Mouse (Mus musculus) hindbrain, embryonic 15.5 days (tissue): ENCODE results near the gene Manbal. TPM values are rescaled to one million over a fixed set of nuclear protein-coding genes. Genes with fewer than 3 reads are reported as not detected.

Experiments used
- ATAC-seq: fragments of 200-750 bp; cut with Nextera tagmentation; 2 replicates; pipeline ENCODE4 v1.8.0; 2017; ENCODE audit warnings: low read depth, moderate number of reproducible peaks, moderate TSS enrichment; ENCODE audit not compliant: low FRiP score
- H3K27ac ChIP-seq: fragments of 300-500 bp; sonication (generic); replicated peaks from 2 replicates; pipeline ENCODE4 v1.5.1; 2015; ENCODE audit warnings: mild to moderate bottlenecking, inconsistent platforms
- H3K27me3 ChIP-seq: fragments of 300-500 bp; sonication (generic); 2 replicates; pipeline ENCODE4 v1.6.1; 2015; ENCODE audit warnings: control low read depth, inconsistent platforms
- H3K36me3 ChIP-seq: fragments of 300-500 bp; sonication (generic); 2 replicates; pipeline ENCODE4 v1.6.1; 2015; ENCODE audit warnings: control low read depth, inconsistent platforms
- H3K4me1 ChIP-seq: fragments of 300-500 bp; sonication (generic); replicated peaks from 2 replicates; pipeline ENCODE4 v1.6.1; 2015; ENCODE audit warnings: control low read depth, inconsistent platforms
- H3K4me2 ChIP-seq: fragments of 300-500 bp; sonication (generic); 2 replicates; pipeline ENCODE4 v1.6.1; 2015; ENCODE audit warnings: moderate library complexity, mild to moderate bottlenecking, inconsistent platforms
- H3K4me3 ChIP-seq: fragments of 300-500 bp; sonication (generic); 2 replicates; pipeline ENCODE4 v1.5.1; 2015; ENCODE audit warnings: mild to moderate bottlenecking, inconsistent platforms
- H3K9ac ChIP-seq: fragments of 300-500 bp; sonication (generic); 2 replicates; pipeline ENCODE4 v1.6.1; 2015; ENCODE audit warnings: inconsistent platforms
- H3K9me3 ChIP-seq: fragments of 300-500 bp; sonication (generic); 2 replicates; pipeline ENCODE4 v1.6.1; 2016; ENCODE audit warnings: control low read depth, inconsistent platforms
- WGBS: fragments of 180-500 bp; shearing (Covaris S2); methylation state at CpG from one replicate; pipeline ENCODE4 v1.1.7; 2015; 5-methylcytosine and 5-hydroxymethylcytosine counted together
- polyA plus RNA-seq: library from polyadenylated mRNA; unstranded; fragments of >200 nt; fragmentation: Nextera tagmentation; extraction: Ambion mirVana; gene quantifications from 2 replicates; pipeline ENCODE4 v1.2.1, GENCODE M21; 2015

Manbal gene
- polyA plus RNA-seq, 1 experiment from 2014 or later: 114 TPM

DNA sequence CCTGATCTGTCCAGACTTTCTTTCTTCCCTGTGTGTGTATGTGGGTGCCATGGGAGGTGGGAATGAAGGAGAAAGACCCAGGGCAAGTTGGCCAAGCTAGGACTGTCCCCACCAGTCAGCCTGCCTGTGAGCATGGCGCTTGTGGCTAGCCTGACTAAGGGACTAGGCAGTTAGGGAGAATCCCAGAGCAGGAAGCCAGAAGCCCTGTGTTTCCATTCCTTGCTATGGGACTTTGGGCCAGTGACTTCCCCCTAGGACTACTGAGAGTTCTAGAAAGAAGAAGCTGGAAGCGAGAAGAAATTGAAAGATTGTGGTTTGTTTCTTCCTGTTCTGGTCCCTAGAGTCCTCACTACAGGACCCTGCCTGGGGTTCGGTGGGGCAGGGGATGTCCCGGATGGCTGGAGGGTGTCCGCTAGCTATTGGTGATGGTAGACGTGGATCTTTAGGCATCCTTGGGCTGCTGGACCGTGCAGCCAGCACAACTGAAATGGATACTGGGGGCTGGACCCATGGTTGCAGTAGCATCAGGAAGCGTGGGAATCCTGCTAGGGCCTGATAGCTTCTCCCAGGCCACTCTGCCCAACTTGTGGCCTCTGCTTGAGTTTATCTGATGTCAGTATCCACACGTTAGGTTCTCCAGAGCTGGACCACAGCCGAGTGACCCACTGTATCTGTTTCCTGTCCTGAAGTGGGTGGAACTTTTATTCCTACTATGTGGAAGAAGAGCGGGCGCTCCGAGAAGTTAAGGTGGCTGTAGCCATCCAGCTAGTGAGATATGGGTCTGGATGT, 61.2 kb downstream of the Manbal start:
- Histone ChIP-seq H3K27me3 (no peaks in the 10 kb centered on the region), H3K4me1 (peaks cover 85% of the 10 kb centered on the region), H3K9ac (no peak overlapping the region), H3K9me3 (no peaks in the 10 kb centered on the region), H3K4me2 (no peak overlapping the region), H3K4me3 (no peak overlapping the region), H3K27ac (no peak overlapping the region), H3K36me3 (no peaks in the 10 kb centered on the region)
- ATAC-seq: no peak
- 89% methylated on average over 13 of the region's 13 CpGs for WGBS

DNA sequence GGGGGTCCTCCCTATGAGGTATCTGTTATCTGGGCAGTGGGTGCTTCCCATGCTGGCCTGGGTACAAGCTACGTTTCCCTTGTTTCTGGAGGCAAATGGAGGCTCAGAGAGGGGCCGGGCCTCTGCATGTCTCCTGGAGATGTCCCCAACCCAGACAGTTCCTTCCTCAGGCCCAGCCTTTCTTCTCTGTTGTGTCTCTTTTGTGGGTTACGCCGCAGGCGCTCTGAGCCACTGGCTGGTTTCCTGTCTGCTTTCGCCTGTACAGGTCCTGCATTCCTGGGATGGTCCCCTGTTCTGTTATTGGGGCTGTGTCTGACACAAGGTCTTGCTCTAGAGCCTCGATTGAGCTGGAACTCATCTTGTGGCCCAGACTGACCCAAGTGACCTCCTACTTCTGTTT, 62.3 kb downstream of the Manbal start:
- ATAC-seq: no peak
- no peak overlapping the region for H3K9ac ChIP-seq
- 0 out of 2 replicates have a peak overlapping the region, but pooled peaks have one; percentile 3 for H3K27ac ChIP-seq

GRCm38 (mm10) chr2:157430667-157431429, 63.5 kb downstream of the Manbal start:
- H3K27me3 ChIP-seq: no peaks in the 10 kb centered on the region
- H3K4me2 ChIP-seq: no peak overlapping the region
- H3K9ac ChIP-seq: no peak overlapping the region
- no peak for ATAC-seq
- peaks cover 88% of the 10 kb centered on the region for H3K4me1 ChIP-seq
- H3K9me3 ChIP-seq: no peaks in the 10 kb centered on the region
- no peak overlapping the region for H3K4me3 ChIP-seq
- 80% methylated on average over 4 of the region's 4 CpGs for WGBS
- H3K36me3 ChIP-seq: no peaks in the 10 kb centered on the region
- H3K27ac ChIP-seq: 0 out of 2 replicates have a peak overlapping the region, but pooled peaks have one; percentile 69

More for the DNA sequence above, 62.3 kb downstream of the Manbal start:
- H3K9me3 ChIP-seq: no peaks in the 10 kb centered on the region
- H3K4me3 ChIP-seq: no peak overlapping the region
- H3K4me2 ChIP-seq: no peak overlapping the region
- no peaks in the 10 kb centered on the region for H3K36me3 ChIP-seq
- WGBS: 83% methylated on average over 7 of the region's 7 CpGs
- H3K27me3 ChIP-seq: no peaks in the 10 kb centered on the region
- H3K4me1 ChIP-seq: peaks cover 93% of the 10 kb centered on the region

DNA sequence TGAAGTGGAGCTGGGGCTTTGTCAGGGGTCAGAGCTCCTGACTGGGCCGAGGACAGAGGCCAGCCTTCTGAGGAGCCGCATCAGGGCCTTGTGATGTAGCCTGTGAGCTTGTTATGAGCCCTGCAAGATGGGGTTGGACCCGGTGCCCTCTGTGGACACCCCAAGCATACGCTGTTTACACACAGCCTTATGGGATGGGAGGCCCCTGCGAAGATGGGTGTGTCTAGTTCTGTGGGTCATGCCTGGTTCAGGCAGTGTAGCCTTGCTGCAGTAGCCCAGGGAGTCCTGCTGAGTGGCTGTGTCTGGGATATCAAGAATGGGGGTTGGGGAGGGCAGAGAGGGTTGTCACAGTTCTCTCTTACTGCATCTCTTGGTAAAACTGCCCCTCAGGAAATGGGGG, 64.5 kb downstream of the Manbal start:
- H3K4me2 ChIP-seq: no peak overlapping the region
- no peaks in the 10 kb centered on the region for H3K36me3 ChIP-seq
- H3K4me1 ChIP-seq: peaks cover 85% of the 10 kb centered on the region
- no peak for ATAC-seq
- peak overlapping the region; percentile 69 for H3K27ac ChIP-seq
- H3K9me3 ChIP-seq: no peaks in the 10 kb centered on the region
- WGBS: 64% methylated on average over 5 of the region's 5 CpGs
- H3K4me3 ChIP-seq: no peak overlapping the region
- no peak overlapping the region for H3K9ac ChIP-seq
- H3K27me3 ChIP-seq: no peaks in the 10 kb centered on the region

GRCm38 (mm10) chr2:157432476-157432875, 65.1 kb downstream of the Manbal start:
- no peaks in the 10 kb centered on the region for H3K36me3 ChIP-seq
- no peak overlapping the region for H3K9ac ChIP-seq
- H3K27me3 ChIP-seq: no peaks in the 10 kb centered on the region
- WGBS: 54% methylated on average over 9 of the region's 9 CpGs
- peak overlapping the region; percentile 69 for H3K27ac ChIP-seq
- ATAC-seq: peak; percentile 49
- H3K4me2 ChIP-seq: no peak overlapping the region
- H3K4me1 ChIP-seq: peaks cover 80% of the 10 kb centered on the region
- no peaks in the 10 kb centered on the region for H3K9me3 ChIP-seq
- H3K4me3 ChIP-seq: no peak overlapping the region

DNA sequence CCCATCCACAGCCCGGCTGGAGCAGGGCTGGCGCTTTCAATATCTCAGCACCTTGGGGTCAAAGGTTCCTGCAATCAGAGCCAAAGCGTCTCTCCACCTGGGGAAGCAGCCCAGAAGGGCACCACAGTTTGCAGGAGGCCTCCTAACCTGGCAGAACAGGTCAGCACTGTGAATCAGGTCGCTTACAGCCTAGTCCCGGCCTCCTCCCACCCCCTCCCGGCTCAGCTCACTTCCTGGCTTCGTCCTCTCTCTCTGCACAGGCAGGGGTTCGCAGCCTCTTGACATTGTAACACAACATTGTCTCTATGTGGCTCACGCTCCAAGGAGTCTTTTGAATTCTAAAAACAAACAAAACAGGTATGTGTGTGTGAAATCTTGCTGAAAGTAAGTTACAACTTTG, 66.6 kb downstream of the Manbal start:
- Histone ChIP-seq H3K9me3 (no peaks in the 10 kb centered on the region), H3K36me3 (no peaks in the 10 kb centered on the region), H3K4me2 (no peak overlapping the region), H3K9ac (no peak overlapping the region), H3K4me1 (peaks cover 64% of the 10 kb centered on the region), H3K4me3 (no peak overlapping the region), H3K27ac (peak overlapping the region; percentile 69), H3K27me3 (no peaks in the 10 kb centered on the region)
- 44% methylated on average over 9 of the region's 9 CpGs for WGBS
- ATAC-seq: no peak

- no peak overlapping the region for H3K4me3 ChIP-seq
- H3K4me1 ChIP-seq: peaks cover 60% of the 10 kb centered on the region
- 19% methylated on average over 6 of the region's 6 CpGs for WGBS
Observed at GRCm38 (mm10) chr2:157434497-157434896, 67.1 kb downstream of the Manbal start.

GRCm38 (mm10) chr2:157436496-157436895, 69.1 kb downstream of the Manbal start:
- whole genome bisulfite sequencing: 86% methylated on average over 11 of the region's 11 CpGs
- Histone ChIP-seq H3K36me3 (peaks cover 14% of the 10 kb centered on the region), H3K4me3 (no peak overlapping the region)

More at GRCm38 (mm10) chr2:157434497-157434896, 67.1 kb downstream of the Manbal start:
- H3K9me3 ChIP-seq: no peaks in the 10 kb centered on the region
- peak overlapping the region; percentile 69 for H3K27ac ChIP-seq
- H3K9ac ChIP-seq: no peak overlapping the region
- no peaks in the 10 kb centered on the region for H3K27me3 ChIP-seq
- no peaks in the 10 kb centered on the region for H3K36me3 ChIP-seq
- no peak overlapping the region for H3K4me2 ChIP-seq
- peak; percentile 38; the same call in 1 of the 2 replicates for ATAC-seq

DNA sequence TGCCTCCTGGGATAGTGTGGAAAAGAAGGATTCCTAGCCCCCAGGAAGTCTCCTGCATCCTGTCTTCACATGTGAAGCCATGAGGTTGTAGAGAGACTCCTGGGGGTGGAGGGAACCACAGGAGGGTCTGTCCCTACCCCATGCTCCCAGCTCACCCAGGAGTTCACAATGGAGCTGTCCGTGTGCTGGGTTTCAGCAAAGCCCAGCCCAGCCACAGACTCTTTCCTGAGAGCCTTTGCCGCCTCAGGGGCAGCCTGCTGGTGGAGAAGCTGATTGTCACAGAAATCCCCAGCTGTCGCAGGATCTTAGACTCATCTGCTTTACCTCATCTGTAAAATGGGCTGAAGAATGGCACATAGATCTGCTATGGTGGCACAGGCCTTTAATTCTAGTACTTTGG, 69.7 kb downstream of the Manbal start:
- Histone ChIP-seq H3K9me3 (no peaks in the 10 kb centered on the region), H3K36me3 (peaks cover 20% of the 10 kb centered on the region), H3K27me3 (no peaks in the 10 kb centered on the region), H3K27ac (no peak overlapping the region), H3K4me2 (no peak overlapping the region), H3K4me3 (no peak overlapping the region), H3K4me1 (peaks cover 40% of the 10 kb centered on the region), H3K9ac (no peak overlapping the region)
- 92% methylated on average over 3 of the region's 3 CpGs for WGBS
- no peak for ATAC-seq

More at GRCm38 (mm10) chr2:157436496-157436895, 69.1 kb downstream of the Manbal start:
- Histone ChIP-seq H3K27ac (no peak overlapping the region), H3K27me3 (no peaks in the 10 kb centered on the region), H3K9ac (no peak overlapping the region), H3K9me3 (no peaks in the 10 kb centered on the region), H3K4me2 (no peak overlapping the region), H3K4me1 (peaks cover 46% of the 10 kb centered on the region)
- no peak for ATAC-seq

- 98% methylated on average over 1 of the region's 1 CpGs for WGBS
- Histone ChIP-seq H3K9ac (no peak overlapping the region), H3K4me3 (no peak overlapping the region), H3K36me3 (peaks cover 26% of the 10 kb centered on the region), H3K27me3 (no peaks in the 10 kb centered on the region), H3K4me1 (0 out of 2 replicates have a peak, but pooled peaks cover 3% of the 10 kb centered on the region), H3K9me3 (no peaks in the 10 kb centered on the region), H3K4me2 (no peak overlapping the region), H3K27ac (no peak overlapping the region)
- ATAC-seq: no peak
Observed at GRCm38 (mm10) chr2:157441363-157441762, 74.0 kb downstream of the Manbal start.
